Mouse (Mus musculus): ENCODE data around the gene Lck. TPM values are rescaled to one million over a fixed set of nuclear protein-coding genes. Genes with fewer than 3 reads are reported as not detected.
A peak's percentile ranks its signal among the peaks of the same experiment; 100 is the strongest.
"Not testable (repeated sequence)": the region's sequence is repeated elsewhere in the genome, so short reads cannot be mapped to it uniquely, and the experiment has no call there.

The Lck gene
- polyA plus RNA-seq, 1 experiment from 2014 or later = 1,532 TPM

- no peak for DNase-seq (ENCODE audit: low spot score)
Observed at GRCm38 (mm10) chr4:129555862-129556531, 17.4 kb downstream of the Lck start.

DNA sequence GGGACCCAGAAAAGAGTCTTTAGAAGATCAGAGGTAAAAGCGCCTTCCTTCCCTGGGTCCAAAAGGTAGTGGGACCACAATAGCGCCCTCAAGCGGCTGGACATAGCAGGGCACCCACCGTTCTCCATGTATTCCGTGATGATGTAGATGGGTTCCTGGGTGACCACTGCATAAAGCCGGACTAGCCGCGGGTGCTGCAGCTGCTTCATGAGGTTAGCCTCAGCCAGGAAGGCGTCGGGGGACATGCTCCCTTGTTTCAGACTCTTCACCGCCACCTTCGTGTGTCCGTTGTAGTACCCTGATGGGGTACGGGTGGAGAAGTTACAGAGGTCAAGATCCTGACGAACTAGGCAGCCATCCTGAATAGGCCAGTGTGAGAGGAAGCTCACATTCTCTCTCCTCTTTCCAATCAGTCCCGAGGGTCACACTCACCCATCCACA lies 18.0 kb downstream of the Lck start:
- peak; percentile 41 for DNase-seq (ENCODE audit: low spot score)

- DNase-seq (ENCODE audit: low spot score) = not testable (repeated sequence)
Observed at GRCm38 (mm10) chr4:129554512-129554911, 18.9 kb downstream of the Lck start.

- DNase-seq (ENCODE audit: low spot score) = no peak
Observed at GRCm38 (mm10) chr4:129550295-129550694, 23.1 kb downstream of the Lck start.

- DNase-seq (ENCODE audit: low spot score) = peak; percentile 68
Observed at GRCm38 (mm10) chr4:129549306-129549705, 24.1 kb downstream of the Lck start.

DNA sequence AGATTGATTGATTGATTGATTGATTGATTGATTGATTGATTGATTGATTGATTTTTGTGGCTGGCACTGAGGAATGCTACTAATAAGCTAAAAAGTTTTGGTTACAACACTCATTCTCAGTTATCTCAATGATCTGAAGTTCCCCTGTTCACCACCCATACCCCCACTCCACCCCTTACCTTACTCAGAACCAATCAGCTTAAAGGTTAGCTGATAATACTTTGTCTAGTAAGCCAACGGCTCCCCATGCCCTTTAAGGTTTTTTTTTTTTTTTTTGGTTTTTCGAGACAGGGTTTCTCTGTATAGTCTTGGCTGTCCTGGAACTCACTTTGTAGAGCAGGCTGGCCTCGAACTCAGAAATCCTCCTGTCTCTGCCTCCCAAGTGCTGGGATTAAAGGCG lies 25.8 kb downstream of the Lck start:
- not testable (repeated sequence) for DNase-seq (ENCODE audit: low spot score)

- no peak for DNase-seq (ENCODE audit: low spot score)
Observed at GRCm38 (mm10) chr4:129544106-129544505, 29.3 kb downstream of the Lck start.

DNA sequence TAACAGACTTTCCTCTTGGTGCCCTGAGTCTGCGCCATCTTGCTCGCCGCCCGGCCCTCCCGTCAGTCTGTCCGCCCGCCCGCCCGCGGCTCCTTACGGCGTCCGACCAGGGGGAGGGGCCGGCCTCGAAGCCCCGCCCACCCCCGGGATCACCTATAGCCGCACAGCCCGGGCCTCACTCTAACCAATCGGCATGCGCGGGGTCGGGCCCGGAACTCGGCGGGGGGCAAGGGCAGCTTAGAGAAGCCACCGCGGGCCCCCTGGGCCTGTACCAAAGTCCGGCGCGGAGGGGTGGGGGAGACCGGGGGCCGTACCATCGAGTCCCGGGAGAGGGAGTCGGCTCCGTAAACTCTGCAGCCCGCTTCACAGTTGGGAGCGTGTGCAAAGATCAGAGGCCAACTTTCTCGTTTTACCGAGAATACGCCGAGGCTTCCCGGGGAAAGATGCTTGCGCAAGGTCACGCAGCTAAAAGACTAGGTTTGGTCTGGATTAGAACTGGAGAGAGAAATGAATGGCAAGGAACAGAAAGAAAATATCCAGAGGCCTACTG lies 30.8 kb downstream of the Lck start, which contains the start of gene Hdac1:
Gene Hdac1 (minus strand): TSS at position 122 of the 550 bp plus-strand sequence.
- DNase-seq (ENCODE audit: low spot score) = peak; percentile 97

- peak; percentile 59 for DNase-seq (ENCODE audit: low spot score)
Observed at GRCm38 (mm10) chr4:129541868-129542591, 31.4 kb downstream of the Lck start.

- peak; percentile 58 for DNase-seq (ENCODE audit: low spot score)
Observed at GRCm38 (mm10) chr4:129540012-129540411, 33.4 kb downstream of the Lck start.

DNA sequence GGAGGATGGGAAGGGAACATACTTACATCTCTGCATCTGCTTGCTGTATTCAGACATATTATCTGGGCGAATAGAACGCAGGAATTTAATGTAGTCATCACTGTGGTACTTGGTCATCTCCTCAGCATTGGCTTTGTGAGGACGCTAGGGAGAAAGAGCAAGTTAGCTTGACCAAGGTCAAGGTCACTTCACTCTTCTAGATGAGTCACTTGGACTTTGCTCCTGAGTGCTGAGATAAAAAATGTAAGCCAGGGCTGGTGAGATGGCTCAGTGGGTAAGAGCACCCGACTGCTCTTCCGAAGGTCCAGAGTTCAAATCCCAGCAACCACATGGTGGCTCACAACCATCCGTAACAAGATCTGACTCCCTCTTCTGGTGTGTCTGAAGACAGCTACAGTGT lies 44.5 kb downstream of the Lck start:
- DNase-seq (ENCODE audit: low spot score) = not testable (repeated sequence)

- DNase-seq (ENCODE audit: low spot score) = no peak
Observed at GRCm38 (mm10) chr4:129525889-129526288, 47.6 kb downstream of the Lck start.

DNA sequence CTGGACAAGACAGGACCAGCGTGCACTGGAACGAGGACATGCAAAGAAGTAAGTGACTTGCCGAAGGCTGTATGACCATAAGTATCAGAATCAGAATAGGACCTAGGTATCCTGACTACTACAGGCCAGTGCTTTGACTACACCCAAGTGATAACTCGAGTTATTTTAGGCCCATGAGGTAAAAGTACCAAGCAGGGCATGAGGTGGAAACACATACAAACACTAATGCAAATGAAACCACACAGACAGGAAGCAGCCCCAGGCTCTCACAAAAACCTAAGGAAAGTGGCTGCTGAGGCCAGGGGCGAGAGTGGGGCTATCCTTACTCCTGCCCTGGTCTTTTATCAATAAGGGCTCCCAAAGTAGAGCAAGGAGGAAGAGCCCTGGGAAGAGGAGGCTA lies 48.1 kb downstream of the Lck start:
- DNase-seq (ENCODE audit: low spot score) = no peak

GRCm38 (mm10) chr4:129518519-129518918 lies 54.9 kb downstream of the Lck start:
- DNase-seq (ENCODE audit: low spot score) = no peak

- DNase-seq (ENCODE audit: low spot score) = no peak
Observed at GRCm38 (mm10) chr4:129516925-129517324, 56.5 kb downstream of the Lck start.

- DNase-seq (ENCODE audit: low spot score) = peak; percentile 78
Observed at GRCm38 (mm10) chr4:129514300-129514898, 59.0 kb downstream of the Lck start.

DNA sequence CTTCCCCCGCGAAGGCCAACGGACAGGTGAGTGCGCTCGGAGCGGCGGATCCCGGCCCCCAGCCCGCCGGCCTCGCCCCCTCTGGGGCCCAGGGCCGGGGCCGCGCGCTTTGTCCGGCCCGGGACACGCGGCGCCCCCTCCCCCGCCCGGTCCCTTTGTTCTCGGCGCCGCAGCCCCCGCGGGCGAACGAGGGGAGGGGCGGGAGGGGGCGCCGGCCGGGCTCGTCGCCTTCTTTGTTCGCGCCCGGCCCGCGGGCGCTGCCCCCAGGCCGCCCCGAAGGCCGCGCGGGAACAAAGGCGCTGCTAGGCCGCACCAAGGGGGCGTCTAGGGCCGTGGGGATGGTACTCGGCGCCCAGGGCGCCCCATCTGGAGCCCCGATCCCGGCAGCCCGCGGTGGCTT lies 59.5 kb downstream of the Lck start:
- no peak for DNase-seq (ENCODE audit: low spot score)

DNA sequence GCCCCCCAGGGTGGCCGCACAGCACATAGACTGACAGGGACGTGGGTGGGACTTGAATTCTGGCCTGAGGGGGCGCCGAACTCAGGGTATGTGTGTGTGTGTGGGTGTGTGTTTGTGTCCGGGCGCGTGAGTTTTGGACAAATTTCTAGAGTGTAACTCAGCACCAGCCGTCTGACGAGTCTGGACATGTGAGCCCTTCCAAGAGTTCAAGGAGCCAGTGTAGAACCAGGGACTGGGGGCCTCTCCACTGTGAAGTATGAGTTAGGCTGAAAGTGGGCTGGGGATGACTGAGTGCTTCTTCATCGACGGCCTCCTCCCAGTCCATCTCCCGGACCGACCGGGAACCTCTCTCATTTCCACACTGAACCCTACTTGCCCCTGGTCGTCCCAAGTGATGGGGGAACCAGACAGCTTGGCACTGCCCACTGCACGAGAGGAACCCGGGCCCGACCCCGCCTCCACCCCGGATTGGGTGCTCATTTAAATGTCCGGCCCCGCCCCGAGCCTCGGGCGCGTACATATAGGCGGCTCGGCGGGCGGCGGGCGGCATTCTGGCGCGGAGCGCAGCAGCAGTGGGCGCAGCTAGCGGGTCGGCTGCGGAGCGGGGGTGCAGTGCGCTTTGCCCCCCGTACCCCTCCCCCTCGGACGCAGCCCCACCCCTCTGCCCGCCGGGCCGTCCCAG lies 60.2 kb downstream of the Lck start, which contains the start of gene Marcksl1:
Gene Marcksl1 (plus strand): TSS at position 496 of the 682 bp plus-strand sequence.
- DNase-seq (ENCODE audit: low spot score) = peak; percentile 91

- DNase-seq (ENCODE audit: low spot score) = no peak
Observed at GRCm38 (mm10) chr4:129511413-129512096, 61.9 kb downstream of the Lck start.

- DNase-seq (ENCODE audit: low spot score) = no peak
Observed at GRCm38 (mm10) chr4:129510723-129511412, 62.6 kb downstream of the Lck start.

All from thymus, postnatal 0 days (tissue).